Mouse (Mus musculus) bone marrow, adult 2 months (tissue): ENCODE measurements around the gene Prdm16.

ENCODE experiments used
- CTCF ChIP-seq: fragments of 200-500 bp; IDR thresholded peaks from 2 replicates; pipeline ENCODE4 v1.5.1; 2011; ENCODE audit warnings: low read length, control low read depth; ENCODE audit not compliant: control insufficient read depth, insufficient read depth
- POLR2A ChIP-seq: fragments of 200-500 bp; IDR thresholded peaks from 2 replicates; pipeline ENCODE4 v1.6.1; 2011; ENCODE audit warnings: low read depth, mild to moderate bottlenecking, control low read depth, low read length, borderline replicate concordance; ENCODE audit not compliant: control insufficient read depth

DNA sequence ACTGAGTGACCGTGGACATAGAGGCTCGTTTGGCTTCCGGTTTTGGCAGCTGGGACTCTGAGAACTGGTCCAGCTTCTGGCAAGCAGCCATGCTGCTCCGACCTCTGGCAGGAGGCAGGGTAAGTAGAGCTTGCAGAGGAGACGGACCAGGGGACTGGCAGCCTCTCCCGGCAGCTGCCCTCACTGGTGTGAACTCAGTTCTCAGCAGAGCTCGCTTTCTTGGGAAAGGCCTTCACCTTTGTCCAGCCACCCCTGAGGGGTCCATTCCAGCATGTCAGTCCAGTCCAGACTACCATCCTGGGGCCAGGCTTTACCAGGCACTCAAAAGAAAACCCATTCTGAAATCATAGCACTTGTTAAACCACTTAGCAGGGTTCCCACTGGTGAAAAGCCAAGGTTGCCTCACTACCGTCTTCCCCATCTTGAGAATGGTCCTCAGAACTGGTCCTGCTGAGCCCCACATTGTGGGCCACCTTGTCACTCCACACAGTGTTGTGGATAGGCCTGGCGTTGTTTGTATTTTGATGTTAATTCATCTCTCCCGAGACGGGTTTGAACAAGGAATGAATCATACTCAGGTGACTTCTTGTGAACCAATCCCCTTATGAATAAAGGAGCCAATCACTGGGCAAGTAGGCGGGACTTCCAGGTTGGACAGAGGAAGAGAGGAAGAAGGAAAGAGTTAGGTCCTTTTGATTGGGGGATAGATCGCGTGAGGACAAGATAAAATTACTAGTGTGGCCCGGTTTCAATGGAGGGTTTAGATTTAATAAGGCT, 18.6 kb upstream of the Prdm16 start:
- TF ChIP-seq CTCF (no peak), POLR2A (no peak)
